Mouse (Mus musculus) right cerebral cortex, adult 18-20 months (tissue): ENCODE measurements around the gene Mrpl3.
A peak's percentile ranks its signal among the peaks of the same experiment; 100 is the strongest.
"Not testable (repeated sequence)": the region's sequence is repeated elsewhere in the genome, so short reads cannot be mapped to it uniquely, and the experiment has no call there.

Source experiments
- DNase-seq: peaks from one replicate; pipeline ENCODE4 v3.0.0; 2022; ENCODE audit warnings: mixed read lengths

Mrpl3 gene

DNA sequence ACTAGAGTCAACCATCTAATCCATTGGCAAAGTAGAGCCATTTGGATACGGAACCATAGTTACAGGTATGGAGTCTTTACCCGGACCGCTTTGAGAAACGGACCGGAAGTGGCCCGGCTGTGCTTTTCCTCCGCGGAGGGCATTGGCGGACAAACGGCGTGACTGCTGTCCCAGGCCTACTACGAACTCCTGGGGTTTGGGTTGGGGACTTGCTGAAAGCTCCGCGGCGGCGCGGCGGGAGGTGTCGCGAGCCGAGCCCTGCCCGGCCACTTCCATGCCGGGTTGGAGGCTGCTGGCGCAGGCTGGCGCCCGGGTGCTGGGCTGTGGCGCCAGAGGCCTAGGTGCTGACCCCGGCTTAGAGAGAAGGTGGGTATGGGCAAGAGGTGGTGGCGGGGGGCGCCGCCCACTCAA lies at the start of gene Mrpl3:
Mrpl3 (plus strand) TSS at position 93 of the 411 bp plus-strand sequence.
- DNase-seq = peak; percentile 82

DNA sequence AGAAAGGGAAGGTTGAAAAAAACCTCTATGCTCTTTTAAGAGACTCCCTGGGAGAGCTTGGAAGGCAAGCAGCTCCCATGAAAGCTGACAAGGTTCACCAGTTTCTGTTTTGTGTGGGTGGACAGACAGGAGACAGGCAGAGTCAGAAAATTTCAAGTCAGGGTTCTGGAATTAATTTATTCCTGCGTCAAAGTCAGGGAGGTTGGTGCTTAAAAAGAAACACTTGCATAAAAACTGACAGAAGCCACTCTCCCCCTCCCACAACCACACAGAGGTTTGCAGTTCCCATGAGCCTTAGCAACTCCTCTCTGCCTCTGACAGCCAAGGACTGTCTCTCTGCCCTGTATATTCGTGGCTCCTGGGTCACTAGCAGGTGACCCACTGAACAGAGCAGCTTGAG lies 42.3 kb upstream of the Mrpl3 start:
- peak; percentile 18 for DNase-seq

DNA sequence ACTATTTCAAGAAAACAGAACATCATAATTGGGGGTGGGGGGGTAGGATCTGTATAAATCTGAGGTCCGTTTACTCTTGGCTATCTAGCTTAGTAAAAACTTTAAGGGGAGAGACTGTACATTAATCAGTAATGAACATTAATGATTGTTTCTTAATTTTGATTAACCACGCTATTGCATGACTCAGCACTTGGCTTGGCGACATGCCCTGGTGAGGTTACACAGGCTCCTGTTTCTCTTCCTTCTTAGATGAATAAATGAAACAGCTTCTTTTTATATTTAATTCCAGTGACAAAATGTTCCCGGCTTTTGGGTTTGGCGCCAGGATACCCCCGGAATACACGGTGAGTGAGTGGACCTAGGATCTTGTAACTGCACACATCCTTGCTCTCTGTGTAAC lies 34.9 kb upstream of the Mrpl3 start:
- no peak for DNase-seq

DNA sequence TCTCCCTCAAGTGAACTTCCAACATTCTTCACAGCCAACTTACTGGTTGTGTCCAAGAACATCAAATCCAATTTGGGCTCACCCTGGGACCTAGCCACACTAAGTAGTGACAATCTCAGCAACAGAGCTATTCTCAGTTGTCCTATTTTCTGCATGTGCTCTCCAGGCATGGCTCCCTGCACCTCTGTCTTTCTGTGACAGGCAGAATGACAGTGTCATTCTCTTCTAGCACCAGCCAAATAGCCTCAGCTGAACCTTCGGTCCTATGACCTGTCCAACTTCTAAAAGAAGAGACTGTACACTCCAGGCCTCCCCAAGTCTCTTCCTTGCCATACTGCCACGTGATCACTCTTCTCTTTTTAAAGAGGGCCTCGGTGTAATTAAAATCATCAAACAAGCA lies 24.7 kb upstream of the Mrpl3 start:
- DNase-seq = no peak

DNA sequence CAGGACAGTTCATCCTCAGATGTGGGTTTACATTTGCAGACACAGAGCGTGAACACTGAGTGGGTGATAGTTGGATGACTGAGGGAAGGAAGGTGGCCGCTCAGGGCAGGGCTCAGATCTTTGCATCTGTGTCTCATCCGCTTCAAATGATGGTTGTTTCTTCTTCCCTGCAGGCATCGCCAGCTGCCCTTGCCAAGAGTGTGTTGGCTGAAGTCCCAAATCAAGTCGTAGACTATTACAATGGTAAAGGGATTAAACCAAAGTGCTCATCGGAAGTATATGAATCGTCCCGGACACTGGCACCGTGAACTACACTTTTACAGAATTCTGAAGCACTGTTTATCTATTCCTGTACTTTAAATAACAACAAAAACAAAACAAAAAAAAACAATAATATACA lies 20.5 kb upstream of the Mrpl3 start:
- no peak for DNase-seq

DNA sequence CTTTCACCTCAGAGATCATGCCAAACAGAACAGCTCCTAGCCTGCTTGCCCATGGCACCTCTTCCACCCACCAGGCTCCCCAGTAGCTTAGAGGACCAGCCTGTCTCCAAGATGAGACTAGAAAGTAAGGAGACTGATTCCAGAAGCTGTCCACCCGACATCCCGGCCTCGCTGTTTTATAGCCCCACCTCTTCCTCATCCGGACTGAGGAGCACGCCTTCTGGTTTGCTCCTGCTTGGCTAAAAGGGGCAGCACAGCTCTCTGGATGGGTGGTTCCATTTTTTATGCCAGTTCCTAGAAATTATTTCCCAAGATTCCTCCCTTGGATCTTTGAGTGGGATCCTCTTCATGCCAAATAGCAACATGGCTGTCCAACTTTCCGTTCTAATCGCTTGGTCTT lies 19.4 kb upstream of the Mrpl3 start:
- no peak for DNase-seq

DNA sequence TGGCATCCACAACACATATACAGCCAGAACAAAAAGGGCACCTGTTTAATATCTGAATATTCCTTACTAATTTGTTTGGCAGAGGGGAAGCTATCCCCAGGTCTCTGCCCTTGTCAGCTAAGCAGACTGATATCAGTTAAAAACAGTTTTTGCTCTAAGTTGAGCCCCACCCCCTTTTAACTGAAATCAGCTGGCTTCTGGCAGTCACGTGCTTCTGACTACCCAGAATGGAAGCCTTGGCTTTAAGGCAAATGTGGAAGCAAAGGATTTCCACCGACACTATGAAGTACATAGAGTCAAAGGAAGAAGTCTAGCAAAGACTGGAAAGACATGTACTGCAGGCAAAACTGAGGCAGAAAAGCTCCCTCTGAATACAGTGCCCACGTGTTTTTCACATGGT lies 15.2 kb upstream of the Mrpl3 start:
- no peak for DNase-seq

DNA sequence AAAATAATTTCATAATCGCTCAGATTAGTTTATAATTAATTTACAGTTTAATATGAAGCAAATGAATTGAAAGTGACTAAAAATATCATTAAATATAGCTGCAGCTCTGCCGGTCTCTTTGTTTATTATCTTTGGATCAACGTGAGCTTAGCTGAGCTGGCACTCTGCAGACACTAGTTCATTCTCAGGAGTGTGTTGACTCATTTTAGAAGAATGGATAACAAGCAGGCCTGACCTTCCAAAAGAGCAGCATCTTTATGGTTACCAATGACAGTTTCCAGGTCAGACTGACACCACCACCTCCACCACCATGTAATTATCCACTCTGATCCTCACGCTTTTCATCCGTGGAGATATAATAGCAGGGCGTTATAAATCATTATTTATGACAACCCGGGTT lies 7.0 kb upstream of the Mrpl3 start:
- no peak for DNase-seq

DNA sequence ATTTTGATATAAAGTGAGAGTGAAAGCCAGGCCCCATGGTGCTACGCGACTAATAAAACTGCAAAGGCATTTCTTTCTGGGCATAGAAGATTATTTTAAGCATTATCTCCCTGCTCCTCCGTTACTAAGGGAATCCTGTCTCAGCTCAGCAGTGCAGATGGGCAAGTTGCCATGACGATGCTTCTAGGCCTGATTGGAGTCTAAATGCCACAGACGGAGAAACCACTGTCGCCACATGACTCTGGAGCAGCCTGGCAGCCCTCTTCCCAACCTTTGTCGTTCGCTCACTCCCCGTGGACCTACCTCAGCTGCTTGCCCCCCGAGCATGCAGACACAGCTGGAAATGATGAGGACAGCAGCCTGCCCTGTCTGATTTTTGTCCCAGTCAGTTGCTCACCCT lies 4.7 kb upstream of the Mrpl3 start:
- DNase-seq = peak; percentile 81

DNA sequence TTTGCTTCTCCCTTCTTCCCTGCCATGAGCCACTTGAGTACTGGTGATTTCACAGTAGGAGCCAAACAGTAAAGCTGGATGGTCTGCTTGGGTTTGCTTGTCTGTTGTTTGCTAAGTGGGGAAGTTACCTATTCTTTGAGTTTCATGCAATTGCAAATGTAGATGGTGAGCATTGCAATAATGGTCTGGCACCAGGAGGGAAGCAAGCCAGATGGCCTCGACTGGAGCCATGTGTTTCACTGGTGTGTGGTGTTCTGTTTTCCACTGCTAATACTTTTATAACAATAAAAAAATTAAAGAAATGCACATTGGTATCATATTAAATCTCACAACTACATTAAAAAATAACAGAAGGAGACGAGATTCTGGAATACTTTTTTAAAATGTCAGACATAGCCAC lies 3.4 kb upstream of the Mrpl3 start:
- no peak for DNase-seq

DNA sequence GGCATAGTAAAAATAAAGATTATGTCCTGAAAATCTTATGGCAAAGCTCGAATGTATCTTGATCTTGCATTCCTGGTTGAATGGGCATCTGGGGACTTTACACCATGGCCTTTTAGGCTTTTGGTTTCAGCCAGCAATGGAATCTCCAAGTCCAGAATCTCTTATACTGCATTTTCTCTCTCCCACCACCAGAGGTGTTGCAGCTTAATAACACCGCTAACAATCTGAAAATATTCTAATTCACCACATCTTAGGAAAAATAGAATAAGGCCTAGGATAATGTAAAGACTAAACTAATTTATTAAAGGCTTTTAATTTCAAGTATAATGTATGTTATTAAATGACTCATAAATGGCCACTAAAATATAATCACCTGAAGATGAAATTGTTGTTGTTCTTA lies 2.8 kb upstream of the Mrpl3 start:
- no peak for DNase-seq

DNA sequence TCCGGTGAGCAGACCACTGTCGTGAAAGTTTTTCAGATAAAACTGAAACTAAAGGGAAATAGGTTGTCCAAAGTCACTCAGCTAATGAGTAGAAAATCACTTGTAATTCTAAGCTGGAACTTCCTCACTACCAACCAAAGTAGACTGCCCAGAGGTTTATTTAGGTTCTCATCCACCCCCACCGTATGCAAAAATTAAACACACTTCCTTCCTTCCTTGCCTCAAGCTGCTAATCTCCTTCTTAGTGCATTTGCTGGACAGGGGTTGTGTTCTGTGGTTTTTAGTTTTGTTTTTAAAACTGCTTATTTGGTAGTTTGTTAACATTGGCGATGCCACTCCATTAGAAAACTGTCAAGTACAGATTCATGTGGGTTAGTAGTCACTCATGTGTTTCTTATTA lies 773 bp downstream of the Mrpl3 start:
- DNase-seq = no peak

DNA sequence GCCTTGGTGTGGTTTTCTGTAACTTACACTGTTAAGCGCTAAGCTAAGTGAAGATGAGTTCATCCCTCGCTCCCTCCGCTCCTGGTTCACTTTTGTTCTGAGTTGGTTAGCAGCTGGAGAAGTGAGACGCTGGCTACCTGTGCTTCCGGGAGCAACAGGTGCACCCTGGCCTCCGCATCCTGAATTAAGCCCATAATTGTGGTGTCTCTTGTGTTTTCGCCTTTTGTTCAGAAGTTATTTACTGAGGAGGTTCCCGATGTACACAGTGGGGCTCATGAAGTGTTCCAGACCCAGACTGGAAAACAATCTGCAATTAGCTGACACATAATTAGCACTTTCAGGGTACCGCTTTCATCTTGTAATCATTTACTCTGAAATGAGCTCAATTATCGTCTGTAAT lies 16.1 kb downstream of the Mrpl3 start:
- no peak for DNase-seq

DNA sequence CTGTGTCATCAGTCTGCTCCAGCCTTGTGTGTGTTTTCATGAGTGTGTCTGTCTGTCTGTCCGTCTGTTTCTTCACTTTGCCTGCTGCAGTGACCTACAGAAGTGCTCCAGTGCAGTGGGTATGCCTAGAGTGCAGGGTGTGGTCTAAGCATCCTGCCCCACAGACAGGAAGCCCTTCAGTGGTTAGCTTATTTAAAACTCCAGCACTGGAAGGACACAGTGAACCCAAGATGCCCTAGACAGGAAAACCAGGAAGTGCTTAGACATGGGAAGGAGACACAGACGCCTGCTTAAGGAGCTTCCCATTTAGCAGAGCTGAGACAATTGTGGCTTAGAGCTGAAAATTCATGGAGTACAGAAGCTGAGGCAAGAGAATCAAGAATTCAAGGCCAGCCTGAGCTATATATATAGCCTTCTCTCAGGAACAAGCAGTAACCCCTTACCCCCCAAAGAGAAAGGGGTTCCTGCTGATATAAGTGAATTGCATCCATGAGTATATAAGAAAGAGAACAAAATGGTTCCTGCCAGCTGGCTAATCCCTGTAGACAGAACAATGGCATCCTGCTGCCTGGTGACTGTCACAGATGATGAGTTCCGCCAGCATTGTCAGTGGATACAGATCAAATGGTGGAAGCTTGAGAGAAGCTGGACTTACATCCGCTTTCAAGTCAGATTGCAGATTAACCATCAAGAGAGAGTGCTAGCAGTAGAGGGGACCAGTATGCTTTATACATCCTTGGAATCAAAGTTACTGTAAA lies 20.1 kb downstream of the Mrpl3 start:
- no peak for DNase-seq

DNA sequence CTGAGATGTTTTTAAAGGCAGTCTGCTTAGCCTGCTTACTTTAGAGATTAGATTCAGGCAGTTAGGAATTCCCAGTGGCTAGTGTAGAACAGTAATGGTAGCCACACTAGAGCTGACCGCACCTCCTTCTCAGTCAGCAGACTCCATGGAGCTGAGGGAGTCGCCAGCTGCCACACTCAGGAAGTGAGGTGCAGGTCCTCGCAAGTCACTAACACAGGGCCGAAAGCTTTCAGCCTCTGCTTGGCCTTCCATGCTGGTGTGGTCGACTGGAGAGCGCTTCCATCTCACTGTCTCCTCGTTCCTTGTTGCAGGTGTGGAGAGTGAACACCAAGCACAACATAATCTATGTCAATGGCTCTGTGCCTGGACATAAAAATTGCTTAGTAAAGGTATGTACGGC lies 21.8 kb downstream of the Mrpl3 start:
- no peak for DNase-seq

DNA sequence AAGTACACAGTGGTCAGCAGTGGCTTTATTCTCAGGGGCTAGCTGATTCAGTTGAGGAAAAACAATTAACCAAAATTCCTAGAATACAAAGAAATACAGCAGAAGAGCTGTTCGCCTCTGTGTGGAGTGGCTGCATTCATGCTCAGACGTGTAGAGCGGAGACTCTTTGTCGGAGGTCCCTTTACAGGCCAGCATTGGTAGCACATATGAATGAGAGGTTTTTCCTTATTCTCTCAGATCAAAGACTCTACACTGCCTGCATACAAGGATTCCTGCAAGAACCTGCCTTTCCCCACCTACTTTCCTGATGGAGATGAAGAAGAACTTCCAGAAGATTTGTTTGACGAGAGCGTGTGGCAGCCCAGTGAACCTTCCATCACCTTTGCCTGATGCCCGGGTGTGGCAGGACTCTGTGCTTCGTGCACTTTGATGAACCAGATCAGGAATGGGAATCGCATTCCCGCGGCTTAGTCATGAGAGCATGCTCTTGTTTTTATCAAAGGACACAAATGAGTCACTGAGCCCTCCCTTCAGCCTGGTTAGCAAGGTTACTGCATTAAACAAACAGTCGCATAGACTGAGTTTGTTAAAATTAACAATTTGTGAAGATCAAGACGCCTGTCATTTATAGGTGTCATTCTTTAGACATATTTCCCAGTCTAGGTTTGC lies 23.9 kb downstream of the Mrpl3 start:
- DNase-seq = no peak

DNA sequence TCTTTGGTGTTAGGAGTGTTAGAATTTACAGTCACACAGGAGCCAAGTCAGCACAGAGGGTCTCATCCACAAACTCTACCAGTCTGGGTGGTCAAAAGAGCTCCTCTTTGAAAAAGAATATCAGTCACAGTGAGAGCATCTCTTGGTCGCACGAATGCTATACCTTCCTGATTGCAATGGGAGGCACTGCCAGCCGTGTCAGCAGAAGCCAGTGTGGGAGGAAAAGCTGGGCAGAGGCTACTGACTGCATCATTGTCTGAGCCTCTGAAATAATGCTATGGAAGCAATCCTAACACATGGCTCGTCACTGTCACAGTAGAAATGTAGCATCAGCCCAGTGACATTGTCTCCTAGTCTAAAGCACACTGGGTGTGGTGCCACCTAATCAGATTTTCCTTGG lies 25.4 kb downstream of the Mrpl3 start:
- no peak for DNase-seq

DNA sequence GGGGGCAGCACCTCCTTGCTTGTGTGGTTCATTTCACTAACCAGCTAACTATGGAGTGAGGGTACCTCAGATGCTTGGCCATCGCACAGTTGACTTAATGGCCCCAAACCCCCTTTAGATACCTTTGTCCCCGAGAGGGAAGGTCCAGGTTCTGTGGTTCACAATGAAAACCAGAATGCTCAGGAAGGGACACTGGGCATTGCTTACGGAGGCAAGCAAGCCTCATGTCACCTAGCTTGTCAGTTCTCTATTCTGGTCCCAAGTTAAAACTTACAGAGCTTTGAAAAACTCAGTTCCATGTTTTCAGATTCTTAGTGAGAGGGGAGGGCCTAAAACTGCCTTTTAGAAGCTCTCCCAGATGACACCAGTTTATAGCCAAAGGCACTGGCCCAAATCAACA lies 27.2 kb downstream of the Mrpl3 start:
- DNase-seq = no peak

DNA sequence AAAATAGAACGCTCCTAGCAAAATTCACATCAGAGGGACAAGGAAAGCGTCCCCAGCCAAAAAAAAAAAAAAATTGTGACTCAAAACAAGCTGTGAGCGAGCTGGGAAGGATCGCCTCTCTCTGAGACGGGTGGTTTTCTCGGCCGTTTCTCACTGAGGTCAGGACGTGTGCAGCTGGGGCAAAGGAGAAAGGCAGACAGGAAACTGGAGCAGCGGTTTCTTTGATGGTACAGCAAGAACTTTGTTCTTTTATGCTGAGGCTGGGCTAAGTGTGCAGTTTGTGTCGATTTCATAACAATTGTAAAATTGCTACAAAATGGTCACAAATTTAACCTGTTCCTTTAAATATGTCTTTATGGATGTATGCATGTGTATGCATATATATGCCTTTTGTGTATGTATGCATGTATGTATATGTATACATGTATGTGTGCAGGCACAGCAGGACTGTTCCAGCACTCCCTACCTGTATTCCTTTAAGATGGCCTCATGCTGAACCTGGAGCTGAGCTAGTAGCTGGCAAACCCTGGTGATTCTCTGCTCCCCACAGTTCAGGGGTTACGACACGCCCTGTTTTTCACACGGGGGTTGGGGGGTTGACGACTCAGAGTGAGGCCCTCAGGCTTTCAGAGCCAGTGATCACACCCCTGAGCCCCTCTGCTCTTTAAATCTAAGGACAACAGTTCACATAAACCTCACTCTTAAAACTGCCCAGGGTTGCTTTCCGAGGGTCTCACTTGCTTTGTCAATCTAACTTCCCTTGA lies 48.0 kb downstream of the Mrpl3 start:
- DNase-seq = no peak

DNA sequence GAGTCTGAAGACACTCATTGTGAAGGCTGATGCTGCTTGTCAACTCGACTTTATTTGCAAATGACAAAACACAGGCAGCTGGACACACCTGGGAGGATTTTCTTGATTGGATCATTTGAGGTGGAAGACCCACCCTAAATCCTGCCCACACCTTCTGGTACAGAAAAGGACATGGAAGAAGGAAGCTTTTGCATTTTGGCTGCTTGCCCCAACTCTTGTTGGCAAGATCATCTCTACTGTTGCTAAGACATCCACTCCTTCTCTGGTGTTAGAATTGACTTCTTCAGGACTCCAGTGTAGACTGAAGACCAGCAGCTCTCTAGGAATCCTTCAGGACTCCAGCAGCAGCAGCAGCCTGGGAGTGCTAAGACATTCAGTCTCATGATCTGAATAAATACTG lies 48.9 kb downstream of the Mrpl3 start:
- peak; percentile 25 for DNase-seq

DNA sequence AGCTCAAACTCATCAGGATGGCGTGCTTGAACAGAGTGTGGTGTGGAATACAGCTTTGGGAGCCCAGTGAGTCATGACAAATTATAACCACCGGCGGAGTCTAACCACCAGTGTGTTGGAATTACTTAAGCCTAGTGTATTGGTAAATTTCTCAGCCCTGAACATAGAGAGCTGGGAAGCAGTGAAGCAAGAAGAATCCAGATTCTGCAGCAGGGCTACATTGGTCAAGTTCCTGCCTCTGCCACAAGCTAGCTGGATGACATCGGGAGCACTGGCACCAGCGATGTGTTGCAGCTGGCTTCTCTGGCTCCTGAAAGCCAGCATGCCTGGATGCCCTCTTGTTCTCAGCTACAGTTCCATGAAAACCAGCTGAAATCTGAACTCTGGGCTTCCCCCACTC lies 50.9 kb downstream of the Mrpl3 start:
- no peak for DNase-seq

DNA sequence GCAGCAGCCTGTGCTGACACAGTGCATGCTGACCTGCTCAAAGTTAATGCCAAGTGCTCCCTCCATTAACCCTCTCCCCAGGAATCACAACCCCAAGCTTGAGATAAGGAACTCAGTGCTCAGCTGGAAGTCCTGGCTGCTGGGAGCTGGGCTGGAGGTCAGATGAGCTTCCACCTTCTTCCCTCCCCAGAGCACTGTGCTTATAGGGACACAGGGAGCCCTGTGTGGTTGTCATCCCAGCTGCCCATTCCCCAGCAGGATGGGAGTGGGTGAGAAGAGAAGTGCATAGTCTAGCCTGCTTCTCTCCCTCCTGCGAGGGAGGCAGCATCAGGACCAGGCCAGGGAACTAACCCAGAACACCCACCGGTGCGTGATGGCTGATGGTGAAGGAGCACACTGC lies 72.2 kb downstream of the Mrpl3 start:
- not testable (repeated sequence) for DNase-seq
